Mouse (Mus musculus) megakaryocyte progenitor cell, adult 5-6 weeks (primary cell): ENCODE results near the gene Pgm1. TPM values are rescaled to one million over a fixed set of nuclear protein-coding genes. Genes with fewer than 3 reads are reported as not detected.

ENCODE experiments used
- ATAC-seq: replicated peaks from 2 replicates; pipeline ENCODE4 v1.8.0; 2016; ENCODE audit warnings: mild to moderate bottlenecking, moderate TSS enrichment, inconsistent platforms; ENCODE audit not compliant: poor library complexity
- total RNA-seq, 2 experiments: library from RNA; stranded (forward) in 1 of 2; stranded (reverse) in 1 of 2; fragments of 157-497, 149-512 nt in 1 of 2; fragments of 200-1000 nt in 1 of 2; gene quantifications; 2 replicates each; pipeline versions ENCODE4 v1.2.3 to v1.2.4; 2015 to 2017

Pgm1 gene
- total RNA-seq (2015) (17.6 and 19.8 TPM in 2 replicates), total RNA-seq (2017) (42.3 and 43.0 TPM in 2 replicates)

GRCm38 (mm10) chr4:99929149-99929612, at the start of gene Pgm1:
Gene Pgm1 (plus strand): TSS chr4:99929414.
- peak; percentile 75 for ATAC-seq

GRCm38 (mm10) chr4:99881882-99882281, 47.3 kb upstream of the Pgm1 start:
- ATAC-seq = peak; percentile 39; the same call in 1 of the 2 replicates

GRCm38 (mm10) chr4:99882405-99882804, 46.8 kb upstream of the Pgm1 start:
- ATAC-seq = no peak

GRCm38 (mm10) chr4:99913894-99914451, 15.2 kb upstream of the Pgm1 start:
- peak; percentile 75 for ATAC-seq

GRCm38 (mm10) chr4:99926380-99926779, 2.8 kb upstream of the Pgm1 start:
- ATAC-seq = 0 out of 2 replicates have a peak, but pooled peaks have one; percentile 3

GRCm38 (mm10) chr4:99928521-99928920, 693 bp upstream of the Pgm1 start:
- ATAC-seq = no peak

GRCm38 (mm10) chr4:99929613-99930517, 651 bp downstream of the Pgm1 start, which contains the start of gene Itgb3bp:
Gene Itgb3bp (minus strand): TSS chr4:99929813.
- peak; percentile 73 for ATAC-seq

GRCm38 (mm10) chr4:99930518-99931239, 1.5 kb downstream of the Pgm1 start:
- no peak for ATAC-seq

- no peak for ATAC-seq
Observed at GRCm38 (mm10) chr4:99931240-99931580, 2.0 kb downstream of the Pgm1 start.

- ATAC-seq = no peak
Observed at GRCm38 (mm10) chr4:99931807-99932206, 2.6 kb downstream of the Pgm1 start.

GRCm38 (mm10) chr4:99934859-99935258, 5.6 kb downstream of the Pgm1 start:
- ATAC-seq = no peak

- ATAC-seq = no peak
Observed at GRCm38 (mm10) chr4:99936278-99936677, 7.1 kb downstream of the Pgm1 start.

GRCm38 (mm10) chr4:99939711-99940505, 10.7 kb downstream of the Pgm1 start:
- no peak for ATAC-seq

- peak; percentile 59 for ATAC-seq
Observed at GRCm38 (mm10) chr4:99941655-99942414, 12.6 kb downstream of the Pgm1 start.

GRCm38 (mm10) chr4:99944606-99945005, 15.4 kb downstream of the Pgm1 start:
- ATAC-seq = no peak

- ATAC-seq = no peak
Observed at GRCm38 (mm10) chr4:99945011-99945410, 15.8 kb downstream of the Pgm1 start.

- no peak for ATAC-seq
Observed at GRCm38 (mm10) chr4:99946516-99946915, 17.3 kb downstream of the Pgm1 start.

- ATAC-seq = peak; percentile 84
Observed at GRCm38 (mm10) chr4:99947192-99947591, 18.0 kb downstream of the Pgm1 start.

GRCm38 (mm10) chr4:99947896-99948295, 18.7 kb downstream of the Pgm1 start:
- ATAC-seq = no peak

GRCm38 (mm10) chr4:99953904-99954303, 24.7 kb downstream of the Pgm1 start:
- ATAC-seq = no peak
